Mouse (Mus musculus) liver, embryonic 14.5 days (tissue): ENCODE results near the gene Klrb1.
"Not testable (repeated sequence)": the region's sequence is repeated elsewhere in the genome, so short reads cannot be mapped to it uniquely, and the experiment has no call there.

ENCODE experiments used
- CTCF ChIP-seq: IDR thresholded peaks from 2 replicates; pipeline ENCODE4 v1.5.1; 2016; ENCODE audit warnings: antibody characterized with exemption, low read depth, control low read depth
- EP300 ChIP-seq: IDR thresholded peaks from 2 replicates; pipeline ENCODE4 v1.6.1; 2016; ENCODE audit warnings: antibody characterized with exemption, low read depth

GRCm38 (mm10) chr6:128760416-128761143 lies 37.7 kb upstream of the Klrb1 start:
- TF ChIP-seq EP300 = not testable (repeated sequence)
- peak; percentile 92 for TF ChIP-seq CTCF
